Mouse (Mus musculus) R1 (cell line): ENCODE measurements at regions not wholly inside any gene's neighbourhood (a gene's known extent, or its start where the extent isn't known, plus 50 kb on each side); places are given as distances from the start of the nearest gene placed in this dataset.

Source experiments
- DNase-seq: peaks from one replicate; pipeline ENCODE4 v3.0.0-alpha.2; 2018; ENCODE audit warnings: low read depth, low spot score

GRCm38 (mm10) chr9:95331275-95331674 lies 75.2 kb downstream of the Chst2 start:
- DNase-seq = no peak

- no peak for DNase-seq
These were observed 76.4 kb downstream of the Chst2 start for GRCm38 (mm10) chr9:95330097-95330496.

GRCm38 (mm10) chr9:95329053-95329430 lies 77.5 kb downstream of the Chst2 start:
- DNase-seq = no peak

- no peak for DNase-seq
These were observed 78.1 kb downstream of the Chst2 start for GRCm38 (mm10) chr9:95328261-95329052.

- no peak for DNase-seq
These were observed 78.8 kb downstream of the Chst2 start for GRCm38 (mm10) chr9:95327771-95328170.

- DNase-seq = no peak
These were observed 82.9 kb downstream of the Chst2 start for GRCm38 (mm10) chr9:95323622-95324021.

GRCm38 (mm10) chr9:95322893-95323292 lies 83.6 kb downstream of the Chst2 start:
- DNase-seq = no peak

GRCm38 (mm10) chr9:95322031-95322430 lies 84.5 kb downstream of the Chst2 start:
- DNase-seq = no peak

GRCm38 (mm10) chr9:95318926-95319325 lies 87.6 kb downstream of the Chst2 start:
- no peak for DNase-seq

- DNase-seq = peak; percentile 11
These were observed 89.8 kb downstream of the Chst2 start for GRCm38 (mm10) chr9:95316726-95317125.

- DNase-seq = no peak
These were observed 91.4 kb downstream of the Chst2 start for GRCm38 (mm10) chr9:95315080-95315479.

- DNase-seq = no peak
These were observed 94.9 kb downstream of the Chst2 start for GRCm38 (mm10) chr9:95311671-95312070.

- no peak for DNase-seq
These were observed 117.5 kb downstream of the Chst2 start for GRCm38 (mm10) chr9:95289008-95289407.

GRCm38 (mm10) chr9:95282996-95283395 lies 123.5 kb downstream of the Chst2 start:
- DNase-seq = no peak

- DNase-seq = no peak
These were observed 124.0 kb downstream of the Chst2 start for GRCm38 (mm10) chr9:95282502-95282901.
